Mouse (Mus musculus) kidney, embryonic 14.5 days (tissue): ENCODE results near the gene Hipk4. TPM values are rescaled to one million over a fixed set of nuclear protein-coding genes. Genes with fewer than 3 reads are reported as not detected.

ENCODE experiments used
- ATAC-seq: fragments of 200-750 bp; cut with Nextera tagmentation; 2 replicates; pipeline ENCODE4 v1.8.0; 2017; ENCODE audit warnings: moderate number of reproducible peaks, mild to moderate bottlenecking, moderate TSS enrichment, moderate library complexity; ENCODE audit not compliant: low FRiP score, low TSS enrichment
- H3K27ac ChIP-seq: fragments of 300-500 bp; sonication (generic); 2 replicates; pipeline ENCODE4 v1.5.1; 2014; ENCODE audit warnings: low read depth, mild to moderate bottlenecking, low read length, moderate library complexity, mixed read lengths
- H3K27me3 ChIP-seq: fragments of 300-500 bp; sonication (generic); 2 replicates; pipeline ENCODE4 v1.6.1; 2014; ENCODE audit warnings: mild to moderate bottlenecking, low read length; ENCODE audit not compliant: control insufficient read depth, insufficient read depth
- H3K36me3 ChIP-seq: fragments of 300-500 bp; sonication (generic); 2 replicates; pipeline ENCODE4 v1.6.1; 2014; ENCODE audit warnings: low read length, mixed read lengths; ENCODE audit not compliant: control insufficient read depth, insufficient read depth
- H3K4me1 ChIP-seq: fragments of 300-500 bp; sonication (generic); 2 replicates; pipeline ENCODE4 v1.6.1; 2014; ENCODE audit warnings: low read length, mixed read lengths; ENCODE audit not compliant: control insufficient read depth, insufficient read depth
- H3K4me2 ChIP-seq: fragments of 300-500 bp; sonication (generic); replicated peaks from 2 replicates; pipeline ENCODE4 v1.6.1; 2014; ENCODE audit warnings: low read depth, mild to moderate bottlenecking, low read length
- H3K4me3 ChIP-seq: fragments of 300-500 bp; sonication (generic); 2 replicates; pipeline ENCODE4 v1.5.1; 2014; ENCODE audit warnings: mild to moderate bottlenecking, low read length
- H3K9ac ChIP-seq: fragments of 300-500 bp; sonication (generic); 2 replicates; pipeline ENCODE4 v1.6.1; 2014; ENCODE audit warnings: low read depth, mild to moderate bottlenecking, low read length, moderate library complexity
- H3K9me3 ChIP-seq: fragments of 300-500 bp; sonication (generic); 2 replicates; pipeline ENCODE4 v1.6.1; 2016; ENCODE audit warnings: low read length; ENCODE audit not compliant: control insufficient read depth
- WGBS: fragments of 180-500 bp; shearing (Covaris S2); extraction: QIAGEN DNeasy Blood & Tissue Kit; methylation state at CpG from one replicate; pipeline ENCODE4 v1.1.7; 2014; 5-methylcytosine and 5-hydroxymethylcytosine counted together
- polyA plus RNA-seq: library from polyadenylated mRNA; unstranded; fragments of >200 nt; fragmentation: Nextera tagmentation; extraction: Ambion mirVana; gene quantifications from 2 replicates; pipeline ENCODE4 v1.2.1, GENCODE M21; 2014

Hipk4 gene
- polyA plus RNA-seq, 1 experiment from 2014 or later = 0.80 TPM

DNA sequence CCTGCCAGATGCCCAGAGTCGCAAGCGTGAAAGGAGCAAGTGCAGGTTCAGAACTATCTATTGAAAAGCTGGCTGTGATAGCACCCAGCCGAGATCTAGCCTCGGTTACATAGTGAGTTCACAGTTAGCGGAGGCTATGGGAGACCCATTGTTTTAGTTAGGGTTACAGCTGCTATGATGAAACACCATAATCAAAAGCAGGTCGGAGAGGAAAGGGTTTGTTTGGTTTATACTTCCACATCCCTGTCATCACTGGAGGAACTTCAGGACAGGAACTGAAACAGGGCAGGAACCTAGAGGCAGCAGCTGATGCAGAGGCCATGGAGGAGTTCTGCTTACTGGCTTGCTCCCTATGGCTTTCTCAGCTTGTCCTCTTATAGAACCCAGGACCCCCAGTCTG, 54.5 kb downstream of the Hipk4 start:
- Histone ChIP-seq H3K36me3 (peaks cover 67% of the 10 kb centered on the region), H3K27ac (no peak overlapping the region), H3K4me3 (no peak overlapping the region), H3K4me1 (no peaks in the 10 kb centered on the region), H3K4me2 (no peak overlapping the region), H3K27me3 (no peaks in the 10 kb centered on the region), H3K9ac (no peak overlapping the region), H3K9me3 (no peaks in the 10 kb centered on the region)
- no peak for ATAC-seq
- WGBS = 93% methylated on average over 6 of the region's 6 CpGs

DNA sequence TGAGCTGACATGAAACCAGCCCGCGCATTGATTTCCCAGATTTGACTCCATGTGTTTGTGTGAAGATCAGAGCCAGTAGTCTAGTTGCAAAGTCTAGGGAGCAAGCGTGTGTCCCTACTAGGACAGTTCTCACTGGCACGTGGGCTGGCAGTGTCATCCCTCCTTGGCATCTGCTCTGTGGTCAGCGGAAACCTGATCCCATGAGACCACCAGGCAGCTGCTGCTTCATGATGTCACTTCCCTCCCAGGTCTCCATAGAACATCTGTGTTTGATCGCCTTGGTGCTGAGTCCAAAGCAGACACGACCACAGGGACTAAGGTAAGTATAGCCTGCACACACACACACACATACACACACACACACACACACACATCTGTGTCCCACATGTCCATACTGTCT, 55.4 kb downstream of the Hipk4 start:
- 85% methylated on average over 7 of the region's 7 CpGs for WGBS

DNA sequence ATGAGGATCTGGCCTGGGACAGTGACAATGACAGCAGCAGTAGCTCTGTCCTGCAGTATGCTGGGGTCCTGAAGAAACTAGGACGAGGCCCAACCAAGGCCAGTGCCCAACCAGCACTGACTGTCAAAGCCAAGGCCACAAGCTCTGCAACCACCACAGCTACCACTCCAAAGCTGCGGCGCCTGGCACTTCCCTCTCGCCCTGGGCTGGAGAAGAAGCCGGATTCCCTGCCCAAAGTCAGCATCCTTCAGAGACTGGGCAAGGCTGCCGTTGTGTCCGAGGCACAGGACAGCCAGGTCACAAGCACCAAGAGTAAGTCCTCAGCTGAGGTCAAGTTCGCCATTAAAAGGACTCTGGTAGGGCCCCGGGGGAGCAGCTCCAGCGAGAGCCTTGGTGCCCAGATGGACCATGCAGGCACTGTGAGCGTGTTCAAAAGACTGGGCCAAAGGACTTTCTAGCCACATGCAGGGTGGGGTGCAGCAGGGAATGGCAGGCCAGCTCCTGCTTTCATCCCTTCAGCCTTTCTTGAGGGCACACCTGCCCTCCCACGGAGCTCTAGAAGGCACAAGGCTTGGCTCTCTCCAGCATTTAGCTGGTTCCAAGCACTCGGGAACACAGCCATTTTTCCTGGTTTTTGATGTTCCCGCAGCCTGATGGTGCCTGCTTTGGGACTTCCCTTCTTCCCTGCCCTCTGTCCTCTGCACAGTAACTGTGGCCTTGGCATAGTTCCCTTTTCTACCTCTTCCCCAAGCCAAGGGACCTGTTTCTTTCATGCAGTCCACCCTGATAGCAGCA, 57.5 kb downstream of the Hipk4 start:
- 93% methylated on average over 14 of the region's 14 CpGs for WGBS
- H3K36me3 ChIP-seq = peaks cover 65% of the 10 kb centered on the region
- H3K27me3 ChIP-seq = no peaks in the 10 kb centered on the region

More for the DNA sequence above, 55.4 kb downstream of the Hipk4 start:
- no peak overlapping the region for H3K9ac ChIP-seq
- no peaks in the 10 kb centered on the region for H3K4me1 ChIP-seq
- H3K27ac ChIP-seq = no peak overlapping the region
- peaks cover 70% of the 10 kb centered on the region for H3K36me3 ChIP-seq
- no peak overlapping the region for H3K4me2 ChIP-seq
- H3K4me3 ChIP-seq = no peak overlapping the region
- no peaks in the 10 kb centered on the region for H3K27me3 ChIP-seq
- no peak for ATAC-seq
- H3K9me3 ChIP-seq = no peaks in the 10 kb centered on the region

More for the DNA sequence above, 57.5 kb downstream of the Hipk4 start:
- Histone ChIP-seq H3K4me2 (no peak overlapping the region), H3K9me3 (no peaks in the 10 kb centered on the region), H3K4me1 (no peaks in the 10 kb centered on the region), H3K27ac (no peak overlapping the region), H3K9ac (no peak overlapping the region), H3K4me3 (no peak overlapping the region)
- ATAC-seq = no peak

Other genes starting within 250 kb of the Hipk4 start
- gene Ltbp4, start 185.6 kb upstream of the Hipk4 start, polyA plus RNA-seq = 23.4 and 26.0 TPM in 2 replicates
- 38.4 and 41.0 TPM in 2 replicates for gene Shkbp1, start 167.2 kb upstream of the Hipk4 start, polyA plus RNA-seq
- gene Gm20479, start 165.8 kb upstream of the Hipk4 start, polyA plus RNA-seq = 1.9 TPM in 1 of 2 replicates, not detected in the other
- 0.39 and 0.54 TPM in 2 replicates for gene Sptbn4, start 75.6 kb upstream of the Hipk4 start, polyA plus RNA-seq
- 40.6 and 41.2 TPM in 2 replicates for gene Blvrb, start 75.3 kb upstream of the Hipk4 start, polyA plus RNA-seq
- gene Sertad3, start 49.5 kb upstream of the Hipk4 start, polyA plus RNA-seq = 25.1 TPM in 2 replicates
- 35.6 and 43.1 TPM in 2 replicates for gene Sertad1, start 36.4 kb upstream of the Hipk4 start, polyA plus RNA-seq
- 1.2 and 1.6 TPM in 2 replicates for gene Prx, start 23.9 kb upstream of the Hipk4 start, polyA plus RNA-seq
- 63.9 and 78.8 TPM in 2 replicates for gene Pld3, start 30.0 kb downstream of the Hipk4 start, polyA plus RNA-seq
- 19.7 and 21.4 TPM in 2 replicates for gene 2310022A10Rik, start 30.0 kb downstream of the Hipk4 start, polyA plus RNA-seq
- gene Akt2, start 68.3 kb downstream of the Hipk4 start, polyA plus RNA-seq = 63.4 and 96.7 TPM in 2 replicates
- gene Ttc9b, start 130.6 kb downstream of the Hipk4 start, polyA plus RNA-seq = 0.20 TPM in 1 of 2 replicates, not detected in the other
- 7.7 and 9.4 TPM in 2 replicates for gene Map3k10, start 151.3 kb downstream of the Hipk4 start, polyA plus RNA-seq
- 4.2 and 4.3 TPM in 2 replicates for gene Zfp607b, start 166.1 kb downstream of the Hipk4 start, polyA plus RNA-seq
- 26.7 and 41.5 TPM in 2 replicates for gene Zfp60, start 208.1 kb downstream of the Hipk4 start, polyA plus RNA-seq